Mouse (Mus musculus) lung, adult 2 months (tissue): ENCODE measurements at regions not wholly inside any gene's neighbourhood (a gene's known extent, or its start where the extent isn't known, plus 50 kb on each side); places are given as distances from the start of the nearest gene placed in this dataset.
"Not testable (repeated sequence)": the region's sequence is repeated elsewhere in the genome, so short reads cannot be mapped to it uniquely, and the experiment has no call there.

ENCODE experiments used
- DNase-seq: peaks from one replicate; pipeline ENCODE4 v3.0.0; 2022
- H3K4me1 ChIP-seq: fragments of 200-500 bp; 2 replicates; pipeline ENCODE4 v1.6.1; 2011; ENCODE audit warnings: low read length; ENCODE audit not compliant: control insufficient read depth, insufficient read depth
- H3K4me3 ChIP-seq: fragments of 200-500 bp; replicated peaks from 2 replicates; pipeline ENCODE3; 2011; ENCODE audit warnings: low read depth, mild to moderate bottlenecking, control low read depth, low read length; ENCODE audit errors: extremely low read depth
- CTCF ChIP-seq: fragments of 200-500 bp; IDR thresholded peaks from 2 replicates; pipeline ENCODE4 v1.5.1; 2011; ENCODE audit warnings: mild to moderate bottlenecking, low read length, control low read depth; ENCODE audit not compliant: insufficient read depth
- POLR2A ChIP-seq: fragments of 200-500 bp; IDR thresholded peaks from 2 replicates; pipeline ENCODE4 v1.6.1; 2011; ENCODE audit warnings: low read depth, mild to moderate bottlenecking, control low read depth, low read length, borderline replicate concordance; ENCODE audit errors: extremely low read depth
- WGBS: fragments of 180-500 bp; shearing (Covaris S2); methylation state at CpG from one replicate; pipeline ENCODE4 v1.1.7; 2018; 5-methylcytosine and 5-hydroxymethylcytosine counted together

GRCm38 (mm10) chrX:94863123-94863522 lies 138.8 kb downstream of the Zxdb start:
- TF ChIP-seq POLR2A = no peak
- no peak for TF ChIP-seq CTCF
- no peak for DNase-seq
- 59% methylated on average over 1 of the region's 1 CpGs for WGBS
- Histone ChIP-seq H3K4me1 (no peaks in the 10 kb centered on the region), H3K4me3 (no peak overlapping the region)

- H3K4me3 ChIP-seq = peak overlapping the region; percentile 54
- peak; percentile 83 for DNase-seq
- 29% methylated on average over 18 of the region's 18 CpGs for WGBS
- peak; percentile 75 for TF ChIP-seq CTCF
- peak; percentile 33; the same call in 1 of the 2 replicates for TF ChIP-seq POLR2A
- H3K4me1 ChIP-seq = no peaks in the 10 kb centered on the region
Measured at GRCm38 (mm10) chrX:94865531-94866502, 141.4 kb downstream of the Zxdb start.

GRCm38 (mm10) chrX:94883547-94883946 lies 142.9 kb downstream of the Spin4 start:
- DNase-seq, H3K4me3 ChIP-seq: not testable (repeated sequence)

More at GRCm38 (mm10) chrX:94883547-94883946, 142.9 kb downstream of the Spin4 start:
- 92% methylated on average over 2 of the region's 2 CpGs for WGBS
- H3K4me1 ChIP-seq = not testable (repeated sequence)
